Mouse (Mus musculus) limb, embryonic 11.5 days (tissue): ENCODE measurements around the gene Glod4. TPM values are rescaled to one million over a fixed set of nuclear protein-coding genes. Genes with fewer than 3 reads are reported as not detected.

ENCODE experiments used
- ATAC-seq: fragments of 200-750 bp; cut with Nextera tagmentation; 2 replicates; pipeline ENCODE4 v1.8.0; 2017; ENCODE audit warnings: low read depth; ENCODE audit not compliant: insufficient number of reproducible peaks, low FRiP score, low TSS enrichment
- DNase-seq: peaks from one replicate; pipeline ENCODE4 v3.0.0-alpha.2; 2015; ENCODE audit warnings: low spot score
- H3K27ac ChIP-seq: fragments of 300-500 bp; sonication (generic); replicated peaks from 2 replicates; pipeline ENCODE4 v1.5.1; 2014; ENCODE audit warnings: low read depth, mild to moderate bottlenecking, low read length
- H3K27me3 ChIP-seq: fragments of 300-500 bp; sonication (generic); 2 replicates; pipeline ENCODE4 v1.6.1; 2014; ENCODE audit warnings: mild to moderate bottlenecking, low read length, mixed read lengths; ENCODE audit not compliant: control insufficient read depth, insufficient read depth
- H3K36me3 ChIP-seq: fragments of 300-500 bp; sonication (generic); 2 replicates; pipeline ENCODE4 v1.6.1; 2014; ENCODE audit warnings: mild to moderate bottlenecking, low read length, moderate library complexity, mixed read lengths; ENCODE audit not compliant: control insufficient read depth, insufficient read depth
- H3K4me1 ChIP-seq: fragments of 300-500 bp; sonication (generic); 2 replicates; pipeline ENCODE4 v1.6.1; 2014; ENCODE audit warnings: low read length, mixed read lengths; ENCODE audit not compliant: control insufficient read depth, insufficient read depth
- H3K4me2 ChIP-seq: fragments of 300-500 bp; sonication (generic); 2 replicates; pipeline ENCODE4 v1.6.1; 2014; ENCODE audit warnings: low read depth, mild to moderate bottlenecking, moderate library complexity; ENCODE audit not compliant: severe bottlenecking
- H3K4me3 ChIP-seq: fragments of 300-500 bp; sonication (generic); 2 replicates; pipeline ENCODE4 v1.5.1; 2014; ENCODE audit warnings: low read depth, low read length
- H3K9ac ChIP-seq: fragments of 300-500 bp; sonication (generic); 2 replicates; pipeline ENCODE4 v1.6.1; 2014; ENCODE audit warnings: mild to moderate bottlenecking, low read length
- H3K9me3 ChIP-seq: fragments of 300-500 bp; sonication (generic); 2 replicates; pipeline ENCODE4 v1.6.1; 2016; ENCODE audit warnings: low read length; ENCODE audit not compliant: control insufficient read depth
- WGBS: fragments of 180-500 bp; shearing (Covaris S2); extraction: QIAGEN DNeasy Blood & Tissue Kit; methylation state at CpG from one replicate; pipeline ENCODE4 v1.1.7; 2014; 5-methylcytosine and 5-hydroxymethylcytosine counted together
- polyA plus RNA-seq: library from polyadenylated mRNA; unstranded; fragments of >200 nt; fragmentation: Nextera tagmentation; extraction: Ambion mirVana; gene quantifications from 2 replicates; pipeline ENCODE4 v1.2.1, GENCODE M21; 2014

Gene Glod4
- polyA plus RNA-seq, 1 experiment from 2014 or later, result 136 TPM

GRCm38 (mm10) chr11:76106551-76107496 lies 136.7 kb downstream of the Glod4 start:
- H3K4me2 ChIP-seq, result no peak overlapping the region
- H3K4me1 ChIP-seq, result peaks cover 8% of the 10 kb centered on the region
- H3K36me3 ChIP-seq, result no peaks in the 10 kb centered on the region
- DNase-seq, result no peak
- no peak overlapping the region for H3K9ac ChIP-seq
- WGBS, result 74% methylated on average over 11 of the region's 11 CpGs
- no peaks in the 10 kb centered on the region for H3K27me3 ChIP-seq
- H3K4me3 ChIP-seq, result no peak overlapping the region
- H3K9me3 ChIP-seq, result no peaks in the 10 kb centered on the region
- H3K27ac ChIP-seq, result peak overlapping the region; percentile 47; the same call in 1 of the 2 replicates
- ATAC-seq, result no peak

GRCm38 (mm10) chr11:76101154-76101553 lies 142.4 kb downstream of the Glod4 start:
- H3K4me2 ChIP-seq, result no peak overlapping the region
- DNase-seq, result peak; percentile 54
- ATAC-seq, result peak; percentile 67
- H3K4me3 ChIP-seq, result no peak overlapping the region
- peak overlapping the region; percentile 75; the same call in 1 of the 2 replicates for H3K27ac ChIP-seq
- no peaks in the 10 kb centered on the region for H3K27me3 ChIP-seq
- no peaks in the 10 kb centered on the region; the same call in 1 of the 2 replicates for H3K36me3 ChIP-seq
- H3K9me3 ChIP-seq, result no peaks in the 10 kb centered on the region
- peaks cover 35% of the 10 kb centered on the region for H3K4me1 ChIP-seq
- H3K9ac ChIP-seq, result no peak overlapping the region

- Histone ChIP-seq H3K4me2 (0 out of 2 replicates have a peak overlapping the region, but pooled peaks have one; percentile 4), H3K9me3 (no peaks in the 10 kb centered on the region), H3K9ac (no peak overlapping the region), H3K4me3 (no peak overlapping the region), H3K36me3 (no peaks in the 10 kb centered on the region; the same call in 1 of the 2 replicates), H3K27me3 (no peaks in the 10 kb centered on the region), H3K4me1 (peaks cover 35% of the 10 kb centered on the region), H3K27ac (peak overlapping the region; percentile 81)
- DNase-seq (no peak), ATAC-seq (0 out of 2 replicates have a peak, but pooled peaks have one; percentile 31)
- WGBS, result 20% methylated on average over 4 of the region's 4 CpGs
Measured at GRCm38 (mm10) chr11:76099193-76099975, 144.1 kb downstream of the Glod4 start.

- ATAC-seq (no peak), DNase-seq (no peak)
- H3K9me3 ChIP-seq, result no peaks in the 10 kb centered on the region
- no peak overlapping the region for H3K4me2 ChIP-seq
- H3K4me1 ChIP-seq, result peaks cover 8% of the 10 kb centered on the region; the same call in 1 of the 2 replicates
- no peaks in the 10 kb centered on the region for H3K27me3 ChIP-seq
- H3K36me3 ChIP-seq, result no peaks in the 10 kb centered on the region
- no peak overlapping the region for H3K27ac ChIP-seq
- H3K4me3 ChIP-seq, result no peak overlapping the region
- H3K9ac ChIP-seq, result no peak overlapping the region
- WGBS, result 92% methylated on average over 8 of the region's 8 CpGs
Measured at GRCm38 (mm10) chr11:76093610-76094009, 149.9 kb downstream of the Glod4 start.

- DNase-seq, result no peak
- Histone ChIP-seq H3K9ac (no peak overlapping the region), H3K36me3 (no peaks in the 10 kb centered on the region), H3K4me1 (0 out of 2 replicates have a peak, but pooled peaks cover 5% of the 10 kb centered on the region), H3K27me3 (no peaks in the 10 kb centered on the region), H3K9me3 (no peaks in the 10 kb centered on the region), H3K4me2 (no peak overlapping the region), H3K27ac (no peak overlapping the region), H3K4me3 (no peak overlapping the region)
- WGBS, result 86% methylated on average over 6 of the region's 6 CpGs
- ATAC-seq, result no peak
Measured at GRCm38 (mm10) chr11:76089776-76090175, 153.7 kb downstream of the Glod4 start.

GRCm38 (mm10) chr11:76088506-76088905 lies 155.0 kb downstream of the Glod4 start:
- ATAC-seq (no peak), DNase-seq (no peak)
- Histone ChIP-seq H3K27ac (no peak overlapping the region), H3K36me3 (no peaks in the 10 kb centered on the region), H3K27me3 (no peaks in the 10 kb centered on the region), H3K9me3 (no peaks in the 10 kb centered on the region), H3K4me1 (peaks cover 5% of the 10 kb centered on the region; the same call in 1 of the 2 replicates), H3K4me2 (no peak overlapping the region), H3K9ac (no peak overlapping the region), H3K4me3 (no peak overlapping the region)
- WGBS, result 89% methylated on average over 4 of the region's 4 CpGs

- H3K9me3 ChIP-seq, result no peaks in the 10 kb centered on the region
- no peak overlapping the region for H3K9ac ChIP-seq
- DNase-seq (peak; percentile 71), ATAC-seq (no peak)
- WGBS, result 72% methylated on average over 5 of the region's 5 CpGs
- no peak overlapping the region for H3K4me3 ChIP-seq
- no peak overlapping the region for H3K27ac ChIP-seq
- peaks cover 14% of the 10 kb centered on the region for H3K4me1 ChIP-seq
- no peak overlapping the region for H3K4me2 ChIP-seq
- H3K36me3 ChIP-seq, result peaks cover 4% of the 10 kb centered on the region; the same call in 1 of the 2 replicates
- H3K27me3 ChIP-seq, result no peaks in the 10 kb centered on the region
Measured at GRCm38 (mm10) chr11:76085898-76086591, 157.5 kb downstream of the Glod4 start.

GRCm38 (mm10) chr11:76084943-76085342 lies 158.6 kb downstream of the Glod4 start:
- 95% methylated on average over 1 of the region's 1 CpGs for WGBS
- Histone ChIP-seq H3K9me3 (no peaks in the 10 kb centered on the region), H3K4me1 (peaks cover 12% of the 10 kb centered on the region), H3K9ac (no peak overlapping the region), H3K4me3 (no peak overlapping the region), H3K27ac (no peak overlapping the region), H3K36me3 (peaks cover 6% of the 10 kb centered on the region; the same call in 1 of the 2 replicates), H3K4me2 (no peak overlapping the region), H3K27me3 (no peaks in the 10 kb centered on the region)
- no peak for DNase-seq
- ATAC-seq, result no peak
